Mouse (Mus musculus): Measurements from ENCODE around the gene Coq4. TPM values are rescaled to one million over a fixed set of nuclear protein-coding genes. Genes with fewer than 3 reads are reported as not detected.
"Not testable (repeated sequence)": the region's sequence is repeated elsewhere in the genome, so short reads cannot be mapped to it uniquely, and the experiment has no call there.

Coq4 gene
- polyA plus RNA-seq, 1 experiment from 2014 or later: 35.9 TPM

DNA sequence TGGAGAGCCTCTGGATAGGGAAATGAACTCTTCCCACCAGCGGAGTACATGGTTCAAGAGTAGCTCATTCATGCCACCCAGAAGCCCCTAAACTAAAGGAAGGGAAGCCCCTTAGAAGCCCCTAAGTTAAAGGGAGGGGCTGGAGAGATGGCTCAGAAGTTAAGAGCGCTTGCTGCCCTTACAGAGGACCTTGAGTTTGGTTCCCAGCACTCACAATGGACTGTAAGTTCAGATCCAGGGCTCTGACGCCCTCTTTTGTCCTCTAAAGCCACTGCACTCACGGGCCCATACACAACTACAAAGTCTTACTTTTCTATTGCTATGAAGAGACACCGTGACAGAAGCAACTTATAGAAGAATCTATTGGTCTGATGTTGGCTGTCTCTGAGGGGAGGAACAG lies 34.9 kb upstream of the Coq4 start:
- H3K27me3 ChIP-seq (replicated peaks; ENCODE audit: control insufficient read depth, insufficient read depth, low read length): peaks cover 42% of the 10 kb centered on the region
- 83% methylated on average over 5 of the region's 5 CpGs for WGBS
- H3K9me3 ChIP-seq (ENCODE audit: control insufficient read depth, low read length): no peaks in the 10 kb centered on the region

DNA sequence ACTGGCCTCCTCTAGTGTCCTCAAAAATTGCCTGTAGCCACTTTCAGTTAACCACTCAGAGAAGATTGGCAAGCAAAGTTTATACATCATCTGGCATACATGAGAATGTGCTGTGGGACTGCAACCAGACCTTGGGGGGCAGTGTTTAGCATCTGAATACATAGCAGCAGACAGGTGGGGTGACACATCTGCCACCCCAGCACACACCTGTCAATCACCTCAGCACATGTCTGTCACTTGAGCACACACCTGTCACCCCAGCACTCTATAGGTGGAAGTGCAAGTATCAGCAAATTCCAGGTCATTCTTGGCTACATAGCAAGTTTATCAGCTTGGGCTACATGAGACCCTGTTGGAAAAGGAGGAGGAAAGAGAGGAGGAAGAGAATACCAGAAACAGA lies 31.6 kb upstream of the Coq4 start:
- Histone ChIP-seq H3K9me3 (ENCODE audit: control insufficient read depth, low read length) (no peaks in the 10 kb centered on the region), H3K9ac (replicated peaks; ENCODE audit: low read depth, low read length) (no peak overlapping the region), H3K4me3 (replicated peaks; ENCODE audit: low read length) (no peak overlapping the region), H3K4me2 (ENCODE audit: low read length) (no peak overlapping the region), H3K4me1 (replicated peaks; ENCODE audit: control insufficient read depth, insufficient read depth, low read length) (0 out of 2 replicates have a peak, but pooled peaks cover 3% of the 10 kb centered on the region), H3K27me3 (replicated peaks; ENCODE audit: control insufficient read depth, insufficient read depth, low read length) (peaks cover 24% of the 10 kb centered on the region), H3K36me3 (ENCODE audit: control insufficient read depth, insufficient read depth) (no peaks in the 10 kb centered on the region), H3K27ac (ENCODE audit: low read length) (no peak overlapping the region)
- ATAC-seq: no peak

More for the DNA sequence above, 34.9 kb upstream of the Coq4 start:
- Histone ChIP-seq H3K36me3 (ENCODE audit: control insufficient read depth, insufficient read depth) (no peaks in the 10 kb centered on the region), H3K9ac (replicated peaks; ENCODE audit: low read depth, low read length) (no peak overlapping the region), H3K4me1 (replicated peaks; ENCODE audit: control insufficient read depth, insufficient read depth, low read length) (peaks cover 5% of the 10 kb centered on the region), H3K27ac (ENCODE audit: low read length) (no peak overlapping the region), H3K4me3 (replicated peaks; ENCODE audit: low read length) (no peak overlapping the region), H3K4me2 (ENCODE audit: low read length) (no peak overlapping the region)
- ATAC-seq: no peak

DNA sequence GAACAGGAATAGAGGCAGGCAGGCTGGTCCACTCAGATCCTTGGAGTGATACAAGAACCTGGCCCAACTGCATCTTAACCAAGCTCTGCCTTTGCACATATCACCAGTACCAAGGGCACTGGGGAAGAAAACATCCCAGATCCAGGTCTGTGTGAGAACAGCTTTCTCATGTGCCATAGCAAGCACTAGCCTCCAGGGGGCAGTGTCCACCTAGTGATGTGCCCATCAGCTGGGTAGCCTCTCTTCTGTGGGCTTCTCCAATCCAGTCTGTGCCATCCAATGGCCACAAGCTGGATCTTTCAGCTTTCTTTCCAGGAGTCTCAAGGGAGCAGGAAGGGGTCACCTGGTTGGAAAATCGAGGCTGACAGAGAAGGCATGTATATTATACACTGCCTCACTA lies 22.5 kb upstream of the Coq4 start:
- no peaks in the 10 kb centered on the region for H3K9me3 ChIP-seq (ENCODE audit: control insufficient read depth, low read length)
- H3K4me1 ChIP-seq (replicated peaks; ENCODE audit: control insufficient read depth, insufficient read depth, low read length): no peaks in the 10 kb centered on the region
- H3K27me3 ChIP-seq (replicated peaks; ENCODE audit: control insufficient read depth, insufficient read depth, low read length): no peaks in the 10 kb centered on the region
- no peak overlapping the region for H3K4me3 ChIP-seq (replicated peaks; ENCODE audit: low read length)
- no peak overlapping the region for H3K4me2 ChIP-seq (ENCODE audit: low read length)
- H3K9ac ChIP-seq (replicated peaks; ENCODE audit: low read depth, low read length): no peak overlapping the region
- no peak overlapping the region for H3K27ac ChIP-seq (ENCODE audit: low read length)
- peak; percentile 49; the same call in 1 of the 2 replicates for ATAC-seq
- H3K36me3 ChIP-seq (ENCODE audit: control insufficient read depth, insufficient read depth): no peaks in the 10 kb centered on the region
- 3% methylated on average over 1 of the region's 1 CpGs for WGBS

DNA sequence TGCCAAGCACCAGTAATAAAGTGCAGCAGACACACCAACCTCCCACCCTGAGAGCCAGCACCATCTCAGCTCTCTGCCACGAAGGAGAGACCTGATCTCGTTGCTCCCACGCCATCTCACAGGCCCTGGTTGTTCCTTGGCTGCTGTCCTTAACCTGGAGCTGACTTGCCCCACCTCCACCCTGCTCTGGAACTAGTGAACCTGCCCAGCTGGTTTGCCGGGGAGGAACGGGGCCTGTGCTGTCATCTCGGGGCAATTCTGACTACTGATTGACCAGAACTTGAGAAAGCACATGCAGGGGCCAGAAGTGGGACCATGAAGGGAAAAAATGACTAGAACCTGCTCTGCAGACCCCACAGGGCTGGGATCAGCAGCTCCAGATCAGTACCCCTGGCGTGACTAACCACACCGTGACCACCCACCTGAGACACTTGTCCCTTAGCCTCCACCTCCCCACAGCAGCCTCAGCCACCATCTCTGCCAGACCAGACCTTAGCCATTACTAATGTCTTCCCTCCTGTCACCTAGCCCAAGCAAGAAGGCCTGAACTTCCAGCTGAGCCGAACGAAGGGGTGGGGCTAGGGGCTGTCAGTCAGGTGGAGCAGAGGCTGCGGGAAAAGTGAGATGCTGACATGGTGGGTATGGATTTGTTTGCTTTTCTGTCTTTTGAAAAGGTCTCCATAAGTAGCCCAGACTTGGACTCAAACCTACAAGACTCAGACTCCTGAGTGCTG lies 19.1 kb upstream of the Coq4 start:
- Histone ChIP-seq H3K27me3 (replicated peaks; ENCODE audit: control insufficient read depth, insufficient read depth, low read length) (no peaks in the 10 kb centered on the region), H3K9ac (replicated peaks; ENCODE audit: low read depth, low read length) (no peak overlapping the region), H3K4me3 (replicated peaks; ENCODE audit: low read length) (no peak overlapping the region), H3K27ac (ENCODE audit: low read length) (no peak overlapping the region), H3K9me3 (ENCODE audit: control insufficient read depth, low read length) (no peaks in the 10 kb centered on the region), H3K4me2 (ENCODE audit: low read length) (no peak overlapping the region), H3K36me3 (ENCODE audit: control insufficient read depth, insufficient read depth) (no peaks in the 10 kb centered on the region), H3K4me1 (replicated peaks; ENCODE audit: control insufficient read depth, insufficient read depth, low read length) (no peaks in the 10 kb centered on the region)
- no peak for ATAC-seq
- 74% methylated on average over 11 of the region's 11 CpGs for WGBS

DNA sequence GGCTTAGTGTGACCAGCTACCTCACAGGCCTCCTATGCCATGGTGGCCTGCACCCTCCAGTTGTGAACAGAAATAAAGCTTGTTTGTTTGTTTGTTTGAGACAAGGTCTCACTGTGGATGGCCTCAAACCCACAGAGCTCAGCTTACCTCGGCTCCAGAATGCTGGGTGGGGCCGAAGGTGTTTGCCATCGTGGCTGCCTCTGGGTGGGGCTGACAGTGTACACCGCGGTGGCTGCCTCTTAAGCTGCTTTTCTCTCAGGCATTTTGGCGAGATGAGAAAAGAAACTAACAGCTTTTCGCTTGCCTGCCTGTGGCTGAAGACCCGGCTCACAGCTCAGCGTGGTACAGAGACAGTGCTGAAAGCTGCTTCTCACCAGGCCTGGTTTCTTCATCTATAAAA lies 18.4 kb upstream of the Coq4 start:
- Histone ChIP-seq H3K27me3 (replicated peaks; ENCODE audit: control insufficient read depth, insufficient read depth, low read length) (no peaks in the 10 kb centered on the region), H3K9me3 (ENCODE audit: control insufficient read depth, low read length) (no peaks in the 10 kb centered on the region), H3K9ac (replicated peaks; ENCODE audit: low read depth, low read length) (no peak overlapping the region), H3K27ac (ENCODE audit: low read length) (no peak overlapping the region), H3K4me3 (replicated peaks; ENCODE audit: low read length) (no peak overlapping the region), H3K36me3 (ENCODE audit: control insufficient read depth, insufficient read depth) (no peaks in the 10 kb centered on the region), H3K4me2 (ENCODE audit: low read length) (no peak overlapping the region), H3K4me1 (replicated peaks; ENCODE audit: control insufficient read depth, insufficient read depth, low read length) (no peaks in the 10 kb centered on the region)
- WGBS: 77% methylated on average over 9 of the region's 9 CpGs
- ATAC-seq: no peak

DNA sequence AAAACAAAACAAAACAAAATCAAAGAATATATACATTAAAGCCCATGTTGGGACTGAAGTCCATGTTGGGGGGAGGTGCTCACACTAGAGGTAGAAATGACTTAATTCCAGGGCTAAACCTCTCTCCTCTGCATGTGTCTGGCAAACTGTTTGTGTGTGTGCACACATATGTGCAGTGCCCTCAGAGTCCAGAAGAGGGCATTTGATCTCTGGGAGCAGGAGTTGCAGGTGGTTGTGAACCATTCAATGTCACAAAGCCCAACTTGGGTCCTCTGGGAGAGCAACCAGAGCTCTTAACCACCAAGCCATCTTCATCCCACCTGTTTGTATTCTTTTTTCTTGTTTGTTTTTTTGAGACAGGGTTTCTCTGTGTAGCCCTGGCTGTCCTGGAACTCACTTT lies 17.1 kb upstream of the Coq4 start:
- H3K27ac ChIP-seq (ENCODE audit: low read length): no peak overlapping the region
- H3K36me3 ChIP-seq (ENCODE audit: control insufficient read depth, insufficient read depth): no peaks in the 10 kb centered on the region
- H3K9ac ChIP-seq (replicated peaks; ENCODE audit: low read depth, low read length): no peak overlapping the region
- no peaks in the 10 kb centered on the region for H3K27me3 ChIP-seq (replicated peaks; ENCODE audit: control insufficient read depth, insufficient read depth, low read length)
- no peak for ATAC-seq
- no peaks in the 10 kb centered on the region for H3K4me1 ChIP-seq (replicated peaks; ENCODE audit: control insufficient read depth, insufficient read depth, low read length)
- H3K4me3 ChIP-seq (replicated peaks; ENCODE audit: low read length): no peak overlapping the region
- no peak overlapping the region for H3K4me2 ChIP-seq (ENCODE audit: low read length)
- H3K9me3 ChIP-seq (ENCODE audit: control insufficient read depth, low read length): no peaks in the 10 kb centered on the region

DNA sequence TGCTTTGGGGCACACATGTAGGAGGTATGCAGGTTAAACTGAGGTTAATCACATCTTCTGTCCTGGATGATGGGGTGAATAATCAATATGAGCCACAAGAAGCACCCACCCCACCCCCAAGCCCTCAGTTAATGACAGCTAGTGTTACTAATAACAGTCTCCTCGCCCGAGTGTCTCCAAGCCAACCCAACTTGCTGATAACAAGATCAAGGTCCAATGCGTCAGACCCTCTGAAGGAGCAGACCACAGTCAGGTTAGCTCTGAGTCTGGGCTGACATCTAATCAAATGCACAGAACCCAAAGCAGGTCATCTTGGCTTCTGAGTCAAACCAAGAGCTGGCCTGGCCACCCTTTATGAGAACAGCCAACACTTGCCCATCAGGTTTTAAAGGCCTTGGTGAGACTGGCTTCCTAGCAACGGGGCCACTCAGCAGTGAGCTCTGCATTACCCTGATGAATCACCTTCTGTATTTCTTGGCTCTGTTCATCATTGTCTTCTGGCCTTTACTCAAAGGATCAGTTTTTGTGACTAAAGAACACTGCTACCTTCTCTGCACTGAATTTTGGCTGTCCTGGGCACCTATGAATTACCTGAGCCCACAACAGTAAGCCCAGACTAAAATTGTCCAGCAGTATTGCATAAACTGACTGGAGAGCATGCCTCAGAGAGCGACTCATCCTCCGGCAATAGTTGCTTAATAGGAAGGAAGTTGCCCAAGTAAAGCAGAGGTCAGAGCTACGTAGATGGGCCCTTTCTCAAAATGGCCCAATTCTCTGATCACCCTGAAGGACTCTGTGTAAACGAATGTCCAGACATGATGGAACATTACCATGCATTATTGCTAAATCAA lies 15.5 kb upstream of the Coq4 start:
- WGBS: 89% methylated on average over 8 of the region's 8 CpGs
- Histone ChIP-seq H3K4me2 (ENCODE audit: low read length) (no peak overlapping the region), H3K9me3 (ENCODE audit: control insufficient read depth, low read length) (no peaks in the 10 kb centered on the region), H3K4me1 (replicated peaks; ENCODE audit: control insufficient read depth, insufficient read depth, low read length) (no peaks in the 10 kb centered on the region), H3K4me3 (replicated peaks; ENCODE audit: low read length) (no peak overlapping the region), H3K27ac (ENCODE audit: low read length) (no peak overlapping the region), H3K36me3 (ENCODE audit: control insufficient read depth, insufficient read depth) (peaks cover under 1% of the 10 kb centered on the region; the same call in 1 of the 2 replicates), H3K27me3 (replicated peaks; ENCODE audit: control insufficient read depth, insufficient read depth, low read length) (no peaks in the 10 kb centered on the region), H3K9ac (replicated peaks; ENCODE audit: low read depth, low read length) (no peak overlapping the region)
- ATAC-seq: no peak

DNA sequence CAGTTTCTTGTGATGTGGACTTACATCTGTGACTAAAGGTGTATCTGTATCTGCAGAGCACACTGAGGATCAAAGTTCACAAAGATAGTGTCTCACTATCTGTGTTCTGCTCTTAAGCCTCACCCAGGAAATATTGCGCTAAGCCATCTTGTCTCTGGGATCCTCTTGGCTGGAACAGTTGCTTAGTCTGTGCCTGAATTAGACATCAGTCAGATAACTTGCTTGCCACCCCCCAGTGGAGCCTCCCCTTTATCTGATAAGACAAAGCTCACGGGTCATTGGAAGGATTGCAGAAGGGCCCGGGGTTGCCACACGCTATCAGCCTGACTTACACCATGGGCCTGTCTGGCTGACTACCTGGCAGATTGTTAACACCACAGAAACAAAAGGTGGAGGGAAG lies 14.0 kb upstream of the Coq4 start:
- 95% methylated on average over 4 of the region's 4 CpGs for WGBS
- Histone ChIP-seq H3K36me3 (ENCODE audit: control insufficient read depth, insufficient read depth) (peaks cover 14% of the 10 kb centered on the region), H3K9ac (replicated peaks; ENCODE audit: low read depth, low read length) (no peak overlapping the region), H3K27me3 (replicated peaks; ENCODE audit: control insufficient read depth, insufficient read depth, low read length) (no peaks in the 10 kb centered on the region), H3K4me2 (ENCODE audit: low read length) (no peak overlapping the region), H3K4me3 (replicated peaks; ENCODE audit: low read length) (no peak overlapping the region), H3K4me1 (replicated peaks; ENCODE audit: control insufficient read depth, insufficient read depth, low read length) (no peaks in the 10 kb centered on the region), H3K27ac (ENCODE audit: low read length) (no peak overlapping the region), H3K9me3 (ENCODE audit: control insufficient read depth, low read length) (no peaks in the 10 kb centered on the region)
- no peak for ATAC-seq

DNA sequence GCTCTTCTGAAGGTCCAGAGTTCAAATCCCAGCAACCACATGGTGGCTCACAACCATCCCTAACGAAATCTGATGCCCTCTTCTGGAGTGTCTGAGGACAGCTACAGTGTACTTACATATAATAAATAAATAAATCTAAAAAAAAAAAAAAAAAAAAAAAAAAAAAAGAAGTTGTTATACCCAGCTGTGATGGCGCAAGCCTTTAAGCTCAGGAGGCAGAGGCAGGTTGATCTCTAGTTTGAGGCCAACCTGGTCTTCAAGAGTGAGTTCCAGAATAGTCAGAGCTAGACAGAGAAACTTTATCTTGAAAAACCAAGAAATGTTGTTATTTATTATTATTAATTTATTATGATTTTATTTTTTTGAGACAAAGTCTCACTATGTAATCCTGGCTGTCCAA lies 6.0 kb upstream of the Coq4 start:
- not testable (repeated sequence) for H3K27me3 ChIP-seq (replicated peaks; ENCODE audit: control insufficient read depth, insufficient read depth, low read length); H3K9ac ChIP-seq (replicated peaks; ENCODE audit: low read depth, low read length); ATAC-seq; H3K4me1 ChIP-seq (replicated peaks; ENCODE audit: control insufficient read depth, insufficient read depth, low read length); H3K4me3 ChIP-seq (replicated peaks; ENCODE audit: low read length); H3K4me2 ChIP-seq (ENCODE audit: low read length); H3K27ac ChIP-seq (ENCODE audit: low read length); H3K9me3 ChIP-seq (ENCODE audit: control insufficient read depth, low read length)
- WGBS: 97% methylated on average over 2 of the region's 2 CpGs
- peaks cover 58% of the 10 kb centered on the region for H3K36me3 ChIP-seq (ENCODE audit: control insufficient read depth, insufficient read depth)

Measured in forebrain, embryonic 16.5 days (tissue).